Comparison of ENCODE assay signal across 17 mouse cellular contexts in genomic region chr2:91355767-91356166, GRCm38 (mm10).
"Had no signal": no experiment of that assay in that cellular context is flagged by ENCODE, and none has a peak within 500 bp of the region (broad histone marks: within the 10 kb centered on the region; RNA-seq: fewer than 3 reads in every experiment).

No protein-coding gene starts in this region.

- ATAC-seq: intestine, postnatal 0 days had no signal

- H3K27me3 ChIP-seq: neural tube, embryonic 12.5 days; neural tube, embryonic 15.5 days had no signal

- H3K9me3 ChIP-seq: neural tube, embryonic 12.5 days; neural tube, embryonic 15.5 days had no signal

- DNase-seq: kidney, adult 2 months; kidney, postnatal 10 days; kidney, postnatal 36 days; liver, postnatal 0 days; midbrain, embryonic 14.5 days; right cerebral cortex, adult 18-20 months; right cerebral cortex, postnatal 14 days; right cerebral cortex, postnatal 4 days; thymus, adult 2 months; thymus, postnatal 14 days had no signal

- H3K4me1 ChIP-seq: neural tube, embryonic 12.5 days had no signal

- H3K27ac ChIP-seq: liver, embryonic 14.5 days; neural tube, embryonic 12.5 days; neural tube, embryonic 15.5 days; stomach, postnatal 0 days had no signal

- H3K4me2 ChIP-seq: liver, embryonic 11.5 days; midbrain, embryonic 11.5 days; neural tube, embryonic 12.5 days; neural tube, embryonic 15.5 days had no signal

- H3K9ac ChIP-seq: liver, embryonic 14.5 days; liver, postnatal 0 days; neural tube, embryonic 12.5 days; neural tube, embryonic 15.5 days had no signal

- H3K4me3 ChIP-seq: neural tube, embryonic 12.5 days; neural tube, embryonic 15.5 days had no signal

- H3K36me3 ChIP-seq: neural tube, embryonic 12.5 days; neural tube, embryonic 15.5 days had no signal
